Mouse (Mus musculus) c-Kit-positive CD71-negative TER-119-negative erythroid progenitor cells, embryonic 14.5 days (primary cell): Measurements from ENCODE around the gene Bcdin3d.

ENCODE experiments used
- DNase-seq: peaks from one replicate; pipeline ENCODE4 v3.0.0-alpha.2; 2013; ENCODE audit warnings: low read depth

Bcdin3d gene

DNA sequence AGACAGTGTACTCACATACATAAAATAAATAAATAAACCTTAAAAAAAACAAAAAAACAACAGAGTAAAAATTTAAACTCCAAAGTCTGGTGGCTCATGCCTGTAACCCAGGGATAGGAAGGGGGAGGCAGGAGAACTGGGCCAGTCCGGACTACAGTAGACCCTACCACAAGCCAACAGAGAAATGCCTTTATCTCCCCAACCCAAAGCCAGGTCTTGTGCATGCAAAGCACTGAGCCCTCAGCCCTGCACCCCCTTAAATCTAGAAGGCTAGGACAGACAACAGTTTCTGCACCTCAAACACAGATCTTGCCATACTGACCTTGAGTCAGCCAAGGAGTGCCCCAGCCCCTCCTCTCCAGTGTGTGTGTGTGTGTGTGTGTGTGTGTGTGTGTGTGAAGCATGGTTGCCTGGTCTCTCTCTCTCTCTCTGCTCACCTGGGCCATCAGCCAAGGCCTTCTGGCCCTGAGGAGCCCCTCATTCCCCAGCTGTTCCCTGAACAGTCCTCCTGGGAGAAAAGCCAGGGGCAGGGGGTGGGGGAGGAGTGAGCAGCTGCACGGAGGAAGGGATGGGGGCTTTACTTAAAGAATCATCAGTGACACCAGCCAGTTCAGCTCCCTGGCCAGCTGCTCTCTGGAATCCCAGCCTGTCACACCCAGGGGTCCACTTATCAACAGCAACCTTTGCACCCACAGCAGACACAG lies 34.3 kb downstream of the Bcdin3d start:
- no peak for DNase-seq

DNA sequence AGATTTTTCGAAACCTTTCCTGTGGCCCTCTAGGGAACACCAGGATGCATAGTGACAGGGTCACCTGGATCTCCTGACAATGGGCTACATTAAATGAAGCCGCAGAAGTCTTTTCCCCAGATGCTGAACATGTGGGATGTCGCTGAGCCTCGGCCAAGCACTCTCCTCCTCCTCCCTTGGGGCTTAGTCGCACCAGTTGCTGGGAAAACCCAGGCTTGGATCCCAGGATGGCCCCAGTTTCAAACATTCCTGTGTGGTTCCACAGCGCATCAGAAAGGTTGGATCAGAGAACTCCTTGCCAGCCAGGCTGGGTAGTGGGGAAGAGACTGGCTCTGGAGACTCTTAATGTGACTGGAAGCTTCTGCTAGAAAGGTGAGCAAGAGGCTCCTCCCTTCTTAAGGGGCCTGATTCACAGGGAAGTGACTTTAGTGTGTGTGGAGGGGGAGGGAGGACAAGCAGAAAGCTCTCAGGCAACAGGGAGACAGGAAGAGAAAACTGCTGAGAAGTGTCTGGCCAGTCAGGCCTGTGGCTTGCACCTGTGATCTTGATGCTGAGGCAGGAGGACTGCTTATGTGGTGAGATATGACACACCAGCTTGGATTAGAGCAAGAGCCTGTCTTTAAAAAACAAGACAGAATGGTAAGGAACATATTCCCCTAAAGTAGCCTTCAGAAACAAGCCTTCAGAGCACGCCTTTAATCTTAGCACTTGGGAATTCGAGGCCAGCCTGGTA lies 35.4 kb downstream of the Bcdin3d start:
- no peak for DNase-seq

DNA sequence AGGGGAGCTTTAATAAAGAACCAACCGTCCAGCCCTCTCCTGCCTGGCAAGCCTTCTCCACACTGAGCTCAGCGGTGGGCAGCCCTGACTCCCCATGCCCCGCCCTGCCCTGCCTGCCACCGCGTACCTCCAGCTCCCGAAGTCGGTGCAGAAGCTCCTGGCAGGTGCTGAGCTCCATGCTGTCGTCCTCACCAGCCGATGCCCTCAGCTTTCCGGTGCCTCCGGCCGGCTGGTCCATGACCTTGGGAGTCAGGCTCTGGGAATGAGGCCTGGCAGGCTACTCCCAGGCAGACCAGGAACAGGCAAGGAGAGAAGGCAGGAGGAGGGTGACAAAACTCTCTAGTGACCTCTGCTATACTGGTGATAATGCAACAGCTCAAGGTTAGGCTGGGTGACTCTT lies 40.6 kb downstream of the Bcdin3d start:
- no peak for DNase-seq

- DNase-seq, result no peak
Measured at GRCm38 (mm10) chr15:99433081-99433718, 41.3 kb downstream of the Bcdin3d start.

DNA sequence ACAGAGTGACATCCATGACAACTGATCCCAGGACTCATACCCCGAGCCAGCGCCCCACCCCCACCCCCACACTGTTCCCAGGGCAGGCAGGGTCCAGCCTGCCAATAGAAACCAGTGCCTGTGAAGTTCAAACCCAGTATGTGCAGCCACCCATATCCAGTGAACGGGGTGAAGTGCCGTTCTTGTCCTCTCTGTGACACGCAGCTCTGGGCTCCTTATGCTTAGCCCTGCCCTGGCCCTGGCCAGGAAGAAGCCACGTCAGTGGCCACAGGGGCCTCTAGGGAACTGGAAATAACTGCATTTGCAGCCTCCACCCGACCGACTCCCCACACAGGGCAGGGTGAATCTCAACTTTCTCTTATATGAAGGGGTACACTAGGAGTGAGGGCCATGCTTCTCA lies 42.6 kb downstream of the Bcdin3d start:
- DNase-seq, result no peak

DNA sequence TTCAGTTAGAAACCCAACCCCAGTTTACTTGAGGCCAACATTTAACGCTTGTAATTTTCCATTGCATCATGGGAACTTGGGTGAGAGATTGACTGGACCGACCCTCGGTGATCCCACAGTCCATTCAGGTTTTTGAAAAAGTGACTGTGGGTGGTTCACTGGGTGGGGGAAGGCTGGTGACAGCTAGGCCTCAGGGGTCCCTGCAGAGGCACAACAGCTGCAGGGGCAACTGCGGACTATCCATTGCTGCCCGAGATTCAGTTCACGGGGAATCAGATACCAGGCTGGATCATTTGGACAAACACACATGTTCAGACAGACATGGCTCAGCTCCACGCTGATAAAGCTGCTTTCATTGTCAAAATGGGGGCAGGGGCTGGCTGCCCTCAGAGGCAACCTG lies 43.0 kb downstream of the Bcdin3d start:
- DNase-seq, result no peak

GRCm38 (mm10) chr15:99431063-99431462 lies 43.5 kb downstream of the Bcdin3d start:
- no peak for DNase-seq

GRCm38 (mm10) chr15:99430394-99430793 lies 44.1 kb downstream of the Bcdin3d start:
- DNase-seq, result no peak

- no peak for DNase-seq
Measured at GRCm38 (mm10) chr15:99423884-99424283, 50.6 kb downstream of the Bcdin3d start.

GRCm38 (mm10) chr15:99423131-99423530 lies 51.4 kb downstream of the Bcdin3d start:
- no peak for DNase-seq

DNA sequence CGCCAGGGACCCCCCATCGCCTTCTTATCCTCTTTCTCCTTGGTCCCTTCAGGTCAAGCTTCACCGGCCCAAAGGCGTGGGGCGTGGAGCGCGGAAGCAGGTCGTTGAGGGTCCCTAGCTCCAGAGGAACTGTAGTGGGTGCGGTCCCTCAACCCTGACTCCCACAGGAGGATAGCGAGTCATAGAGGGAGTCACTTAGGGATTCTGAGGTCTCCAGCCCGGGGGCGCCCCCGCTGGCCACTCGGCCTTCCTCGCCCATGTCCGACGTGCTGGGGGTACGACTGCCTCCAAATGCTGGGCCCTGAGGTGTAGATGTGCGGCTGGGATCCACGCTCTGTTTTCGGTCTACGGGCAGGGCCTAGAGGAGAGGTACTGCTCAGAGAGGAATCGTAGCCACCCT lies 52.0 kb downstream of the Bcdin3d start:
- DNase-seq, result no peak

- DNase-seq, result no peak
Measured at GRCm38 (mm10) chr15:99421676-99422075, 52.9 kb downstream of the Bcdin3d start.

DNA sequence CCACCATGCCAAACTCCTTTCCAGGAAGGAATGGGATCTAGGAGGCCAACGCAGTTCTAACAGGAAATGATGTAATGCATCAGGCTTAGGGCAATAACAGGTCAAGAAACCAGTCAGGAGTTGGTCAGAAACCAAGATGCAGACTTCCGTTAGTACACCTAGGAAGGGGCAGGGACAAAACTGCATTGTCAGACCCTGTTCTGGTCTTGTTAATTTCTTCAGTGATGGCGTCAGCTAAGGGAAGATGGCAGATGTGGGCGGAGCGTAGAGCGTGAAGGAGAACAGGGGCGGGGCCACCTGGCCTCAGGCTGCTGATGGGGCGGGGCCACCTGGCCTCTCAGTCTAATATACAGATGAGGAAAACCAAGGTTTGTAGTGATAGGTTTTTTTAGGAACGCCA lies 53.4 kb downstream of the Bcdin3d start:
- no peak for DNase-seq

- DNase-seq, result no peak
Measured at GRCm38 (mm10) chr15:99420521-99421014, 54.0 kb downstream of the Bcdin3d start.

DNA sequence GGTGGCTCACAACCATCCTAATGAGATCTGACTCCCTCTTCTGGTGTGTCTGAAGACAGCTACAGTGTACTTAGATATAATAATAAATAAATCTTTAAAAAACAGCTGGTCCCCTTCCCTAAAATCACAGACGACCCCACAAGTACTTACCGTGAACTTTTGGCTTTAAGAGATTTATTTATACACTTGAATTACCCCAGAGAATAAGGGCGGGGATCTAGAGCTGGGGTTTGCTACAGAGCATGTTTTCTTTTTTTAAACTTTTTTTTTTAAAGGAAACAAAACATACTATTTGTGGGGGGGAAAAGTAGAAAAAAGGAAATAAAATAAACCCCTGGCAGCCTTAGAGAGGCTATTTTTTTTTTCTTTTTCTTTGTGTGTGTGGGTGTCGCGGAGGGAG lies 54.4 kb downstream of the Bcdin3d start:
- DNase-seq, result no peak
